Mouse (Mus musculus): Measurements from ENCODE around the gene Trim25. TPM values are rescaled to one million over a fixed set of nuclear protein-coding genes. Genes with fewer than 3 reads are reported as not detected.

Trim25 gene
- total and polyA plus RNA-seq, 3 experiments: 6.1 to 41.2 (median 19.5) TPM

- Histone ChIP-seq H3K27ac (ENCODE audit: insufficient read depth, low read depth) (peak overlapping the region; percentile 16; the same call in 1 of the 2 replicates), H3K36me3 (replicated peaks in 1 of 2; ENCODE audit: control insufficient read depth in 1 of 2, insufficient read depth in 1 of 2, low read length in 1 of 2) (peaks cover 14 to 30% of the 10 kb centered on the region in 2 experiments), H3K4me2 (ENCODE audit: insufficient read depth, low read depth, poor library complexity, severe bottlenecking) (peak overlapping the region; percentile 2), H3K79me2 (replicated peaks; ENCODE audit: control insufficient read depth, extremely low read depth, insufficient read depth, poor library complexity, severe bottlenecking) (no peaks in the 10 kb centered on the region), H3K9me3 (replicated peaks; ENCODE audit: low read length) (no peaks in the 10 kb centered on the region), H3K4me3 (replicated peaks in 1 of 3; ENCODE audit: low read depth in 2 of 3, low read length in 2 of 3, poor library complexity in 1 of 3) (peak overlapping the region in 1 of 3 experiments; percentile 10), H3K27me3 (replicated peaks) (no peaks in the 10 kb centered on the region), H3K9ac (ENCODE audit: insufficient read depth, low read depth) (no peak overlapping the region), H3K4me1 (ENCODE audit: control insufficient read depth in 1 of 2, insufficient read depth in 2 of 2) (peaks cover 20 to 49% of the 10 kb centered on the region in 2 experiments)
- dilution Hi-C loops (cut with MboI; ENCODE audit: extremely low pct_ligation_motif_present, extremely low pct_unique_long_range_greater_than_20kb, low sequenced_read_pairs): no loop called here
- TF ChIP-seq ZMIZ1 (IDR thresholded peaks at IDR 0.05; ENCODE audit: low read depth, low read length) (no peak), HCFC1 (IDR thresholded peaks at IDR 0.05; ENCODE audit: low read depth, low read length) (no peak; the same call in 1 of the 2 replicates), EP300 (IDR thresholded peaks at IDR 0.05; ENCODE audit: low read length) (peak; percentile 62; the same call in 1 of the 2 replicates), IRF4 (IDR thresholded peaks at IDR 0.05; ENCODE audit: low read depth, low read length) (peak; percentile 71; the same call in 1 of the 2 replicates), CHD2 (IDR thresholded peaks at IDR 0.05; ENCODE audit: low read length) (no peak), ETS1 (conservative IDR thresholded peaks at IDR 0.05; ENCODE audit: low read depth, low read length) (peak; percentile 60), MEF2A (IDR thresholded peaks at IDR 0.05; ENCODE audit: borderline replicate concordance, low read depth, low read length) (peak; percentile 92), MAX (IDR thresholded peaks at IDR 0.05; ENCODE audit: low read length) (0 out of 2 replicates have a peak, but pooled peaks have one; percentile 11), MXI1 (IDR thresholded peaks at IDR 0.05; ENCODE audit: low read depth, low read length) (no peak), USF2 (conservative IDR thresholded peaks at IDR 0.05; ENCODE audit: low read depth, low read length) (no peak), NELFE (IDR thresholded peaks at IDR 0.05; ENCODE audit: low read depth, low read length) (no peak), ZNF384 (IDR thresholded peaks at IDR 0.05; ENCODE audit: low read depth, low read length) (no peak), TBP (conservative IDR thresholded peaks at IDR 0.05; ENCODE audit: low read depth, low read length) (no peak), ELF1 (IDR thresholded peaks at IDR 0.05; ENCODE audit: low read depth, low read length) (peak; percentile 88), E2F4 (IDR thresholded peaks at IDR 0.05; ENCODE audit: insufficient replicate concordance, low read depth, low read length) (no peak), BHLHE40 (IDR thresholded peaks at IDR 0.05; ENCODE audit: low read depth, low read length) (peak; percentile 57), ZKSCAN1 (IDR thresholded peaks at IDR 0.05; ENCODE audit: borderline replicate concordance, low read depth, low read length) (no peak)
- DNase-seq (ENCODE audit: extremely low read depth): peak; percentile 82
- in situ Hi-C loops (cut with MboI; ENCODE audit: low pct_ligation_motif_present, low pct_unique_long_range_greater_than_20kb, low sequenced_read_pairs): no loop called here
Observed at GRCm38 (mm10) chr11:89024181-89024881, 25.2 kb downstream of the Trim25 start.

- dilution Hi-C loops (cut with MboI; ENCODE audit: extremely low pct_ligation_motif_present, extremely low pct_unique_long_range_greater_than_20kb, low sequenced_read_pairs) (no loop called here), in situ Hi-C loops (cut with MboI; ENCODE audit: low pct_ligation_motif_present, low pct_unique_long_range_greater_than_20kb, low sequenced_read_pairs) (no loop called here)
- TF ChIP-seq ETS1 (conservative IDR thresholded peaks at IDR 0.05; ENCODE audit: low read depth, low read length) (no peak), USF1 (IDR thresholded peaks at IDR 0.05; ENCODE audit: low read depth, low read length) (no peak), UBTF (IDR thresholded peaks at IDR 0.05; ENCODE audit: low read depth, low read length) (no peak), ELF1 (IDR thresholded peaks at IDR 0.05; ENCODE audit: low read depth, low read length) (no peak), TBP (conservative IDR thresholded peaks at IDR 0.05; ENCODE audit: low read depth, low read length) (no peak), POLR2AphosphoS2 (IDR thresholded peaks at IDR 0.05; ENCODE audit: low read depth, low read length) (no peak), EP300 (IDR thresholded peaks at IDR 0.05; ENCODE audit: low read length) (no peak), SMC3 (IDR thresholded peaks at IDR 0.05; ENCODE audit: low read depth, low read length) (no peak), NRF1 (IDR thresholded peaks at IDR 0.05; ENCODE audit: low read depth, low read length) (no peak), ZC3H11A (IDR thresholded peaks at IDR 0.05; ENCODE audit: low read depth, low read length) (no peak), MAX (IDR thresholded peaks at IDR 0.05; ENCODE audit: low read length) (no peak), KAT2A (IDR thresholded peaks at IDR 0.05; ENCODE audit: insufficient replicate concordance, low read length) (no peak), SIN3A (IDR thresholded peaks at IDR 0.05; ENCODE audit: low read length) (no peak), POLR2A (IDR thresholded peaks at IDR 0.05; ENCODE audit: low read depth, low read length) (no peak)
- Histone ChIP-seq H3K27me3 (replicated peaks) (no peaks in the 10 kb centered on the region), H3K9me3 (replicated peaks; ENCODE audit: low read length) (no peaks in the 10 kb centered on the region), H3K27ac (ENCODE audit: insufficient read depth, low read depth) (no peak overlapping the region), H3K36me3 (replicated peaks in 1 of 2; ENCODE audit: control insufficient read depth in 1 of 2, insufficient read depth in 1 of 2, low read length in 1 of 2) (peaks cover 1 to 17% of the 10 kb centered on the region in 2 experiments), H3K4me3 (replicated peaks in 1 of 3; ENCODE audit: low read depth in 2 of 3, low read length in 2 of 3, poor library complexity in 1 of 3) (no peak overlapping the region), H3K4me1 (ENCODE audit: control insufficient read depth in 1 of 2, insufficient read depth in 2 of 2) (peaks cover 22 to 59% of the 10 kb centered on the region in 2 experiments), H3K4me2 (ENCODE audit: insufficient read depth, low read depth, poor library complexity, severe bottlenecking) (no peak overlapping the region), H3K79me2 (replicated peaks; ENCODE audit: control insufficient read depth, extremely low read depth, insufficient read depth, poor library complexity, severe bottlenecking) (no peaks in the 10 kb centered on the region), H3K9ac (ENCODE audit: insufficient read depth, low read depth) (no peak overlapping the region)
- no peak for DNase-seq (ENCODE audit: extremely low read depth)
Observed at GRCm38 (mm10) chr11:89025603-89026002, 26.4 kb downstream of the Trim25 start.
